Mouse (Mus musculus) kidney, postnatal 4 days (tissue): ENCODE data around the gene Idh3a.

ENCODE experiments used
- DNase-seq, 2 experiments: peaks; one replicate each; pipeline ENCODE4 v3.0.0; 2021; ENCODE audit warnings: mixed read lengths in 2 of 2

The Idh3a gene

GRCm38 (mm10) chr9:54652778-54653177 is 66.6 kb downstream of the Idh3a start:
- DNase-seq, result no peak
